Mouse (Mus musculus) cortical plate, adult 2 months (tissue): ENCODE measurements around the gene Tcap. TPM values are rescaled to one million over a fixed set of nuclear protein-coding genes. Genes with fewer than 3 reads are reported as not detected.

Experiments used
- H3K27ac ChIP-seq: fragments of 200-500 bp; 2 replicates; pipeline ENCODE4 v1.5.1; 2012; ENCODE audit warnings: low read length, control low read depth, inconsistent platforms; ENCODE audit not compliant: insufficient read depth
- H3K4me1 ChIP-seq: fragments of 200-500 bp; 2 replicates; pipeline ENCODE4 v1.6.1; 2011; ENCODE audit warnings: low read length; ENCODE audit not compliant: control insufficient read depth, insufficient read depth
- H3K4me3 ChIP-seq: fragments of 200-500 bp; 2 replicates; pipeline ENCODE4 v1.5.1; 2011; ENCODE audit warnings: mild to moderate bottlenecking, low read length, control low read depth; ENCODE audit not compliant: insufficient read depth
- CTCF ChIP-seq: fragments of 200-500 bp; IDR thresholded peaks from 2 replicates; pipeline ENCODE4 v1.5.1; 2011; ENCODE audit warnings: mild to moderate bottlenecking, control low read depth, low read length; ENCODE audit not compliant: insufficient read depth; ENCODE audit errors: extremely low read depth
- POLR2A ChIP-seq: fragments of 200-500 bp; IDR thresholded peaks from 2 replicates; pipeline ENCODE4 v1.6.1; 2011; ENCODE audit warnings: mild to moderate bottlenecking, low read length, control low read depth; ENCODE audit not compliant: insufficient read depth; ENCODE audit errors: extremely low read depth
- polyA plus RNA-seq: library from polyadenylated mRNA; depleted of rRNA; stranded (reverse); fragments of >200 nt; gene quantifications from 2 replicates; pipeline ENCODE4 v1.2.3, GENCODE M21; 2012

Gene Tcap
- polyA plus RNA-seq, 1 experiment: 17.7 TPM

DNA sequence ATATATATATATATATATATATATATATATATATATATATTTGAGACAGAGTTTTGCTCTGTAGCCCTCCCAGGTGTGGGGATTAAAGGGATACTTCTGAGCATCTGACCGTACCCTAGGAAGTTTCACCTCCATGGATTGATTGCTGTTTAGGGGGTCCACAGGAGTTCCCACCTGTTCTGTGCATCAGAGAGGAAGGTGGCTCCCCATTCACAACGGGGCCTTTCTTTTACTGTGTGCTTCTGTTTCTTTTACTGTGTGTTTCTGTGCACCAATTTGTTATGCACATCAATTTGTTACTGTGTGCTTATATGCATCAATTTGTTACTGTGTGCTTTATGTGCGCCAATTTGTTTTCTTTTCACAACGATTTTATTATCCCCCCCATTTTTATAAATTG is 42.4 kb upstream of the Tcap start:
- Histone ChIP-seq H3K4me1 (no peaks in the 10 kb centered on the region; the same call in 1 of the 2 replicates), H3K4me3 (no peak overlapping the region), H3K27ac (no peak overlapping the region)
- TF ChIP-seq POLR2A (no peak), CTCF (no peak)

GRCm38 (mm10) chr11:98342000-98342945 is 41.3 kb upstream of the Tcap start:
- H3K27ac ChIP-seq: no peak overlapping the region
- peak overlapping the region; percentile 15 for H3K4me3 ChIP-seq
- H3K4me1 ChIP-seq: peaks cover 3% of the 10 kb centered on the region; the same call in 1 of the 2 replicates
- peak; percentile 100 for TF ChIP-seq CTCF
- TF ChIP-seq POLR2A: no peak

DNA sequence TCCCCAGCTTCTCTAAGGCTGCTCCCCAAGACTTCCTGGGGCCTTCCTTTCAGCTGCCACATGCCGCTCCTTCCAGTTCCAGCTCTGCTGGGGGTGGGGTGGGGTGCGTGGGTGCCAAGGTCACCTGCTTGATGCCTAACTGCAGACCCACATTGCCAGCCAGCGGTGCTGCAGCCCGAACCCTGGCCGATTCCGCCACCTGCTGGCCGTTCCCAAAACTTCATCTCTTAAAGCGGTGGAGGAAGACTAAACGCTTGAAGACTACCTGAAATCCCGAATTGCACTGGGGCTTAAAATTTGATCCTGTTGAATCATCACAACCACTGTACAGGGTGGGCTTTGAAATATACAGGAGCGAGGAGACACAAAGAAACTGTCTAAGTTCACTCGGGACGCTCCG is 38.4 kb upstream of the Tcap start:
- peaks cover 5% of the 10 kb centered on the region for H3K4me1 ChIP-seq
- H3K27ac ChIP-seq: no peak overlapping the region
- TF ChIP-seq POLR2A: no peak
- TF ChIP-seq CTCF: peak; percentile 76
- no peak overlapping the region for H3K4me3 ChIP-seq

GRCm38 (mm10) chr11:98346168-98346567 is 37.4 kb upstream of the Tcap start:
- Histone ChIP-seq H3K4me1 (peaks cover 5% of the 10 kb centered on the region), H3K4me3 (no peak overlapping the region), H3K27ac (no peak overlapping the region)
- TF ChIP-seq CTCF: no peak
- TF ChIP-seq POLR2A: no peak

DNA sequence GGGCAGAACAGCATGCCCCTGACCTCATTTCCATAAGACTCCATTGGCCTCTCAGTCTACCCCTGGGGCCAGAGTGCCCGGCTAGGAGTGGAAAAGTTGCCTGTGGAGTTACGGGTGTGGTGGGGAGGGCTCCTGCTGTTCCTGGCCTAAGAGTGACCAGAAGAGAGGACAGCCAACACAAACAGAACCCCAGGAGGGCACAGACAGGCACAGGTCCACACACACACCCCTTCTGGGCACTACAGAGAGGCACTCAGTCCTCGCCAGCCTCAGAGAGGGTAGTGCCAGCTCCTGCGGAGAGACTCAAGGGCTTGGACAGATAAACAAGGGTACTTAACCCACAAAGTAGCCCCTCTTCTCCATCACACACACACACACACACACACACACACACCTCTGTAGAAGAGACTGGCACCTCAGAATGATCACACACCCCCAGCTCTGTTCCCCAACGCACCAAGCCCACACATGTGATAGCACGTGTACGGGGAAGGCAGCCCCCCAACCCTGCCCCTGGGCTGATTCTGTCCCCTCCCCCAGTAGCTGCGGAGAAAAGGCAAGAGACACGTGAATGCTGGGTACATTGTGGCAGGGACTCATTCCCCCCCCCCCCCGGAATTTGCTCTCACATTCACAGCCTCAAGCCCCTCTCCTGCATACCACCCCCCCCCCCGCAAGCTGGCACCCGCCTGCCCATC is 36.1 kb upstream of the Tcap start:
- no peak for TF ChIP-seq CTCF
- TF ChIP-seq POLR2A: no peak
- Histone ChIP-seq H3K27ac (peak overlapping the region; percentile 78; the same call in 1 of the 2 replicates), H3K4me3 (peak overlapping the region; percentile 96), H3K4me1 (peaks cover 5% of the 10 kb centered on the region)

DNA sequence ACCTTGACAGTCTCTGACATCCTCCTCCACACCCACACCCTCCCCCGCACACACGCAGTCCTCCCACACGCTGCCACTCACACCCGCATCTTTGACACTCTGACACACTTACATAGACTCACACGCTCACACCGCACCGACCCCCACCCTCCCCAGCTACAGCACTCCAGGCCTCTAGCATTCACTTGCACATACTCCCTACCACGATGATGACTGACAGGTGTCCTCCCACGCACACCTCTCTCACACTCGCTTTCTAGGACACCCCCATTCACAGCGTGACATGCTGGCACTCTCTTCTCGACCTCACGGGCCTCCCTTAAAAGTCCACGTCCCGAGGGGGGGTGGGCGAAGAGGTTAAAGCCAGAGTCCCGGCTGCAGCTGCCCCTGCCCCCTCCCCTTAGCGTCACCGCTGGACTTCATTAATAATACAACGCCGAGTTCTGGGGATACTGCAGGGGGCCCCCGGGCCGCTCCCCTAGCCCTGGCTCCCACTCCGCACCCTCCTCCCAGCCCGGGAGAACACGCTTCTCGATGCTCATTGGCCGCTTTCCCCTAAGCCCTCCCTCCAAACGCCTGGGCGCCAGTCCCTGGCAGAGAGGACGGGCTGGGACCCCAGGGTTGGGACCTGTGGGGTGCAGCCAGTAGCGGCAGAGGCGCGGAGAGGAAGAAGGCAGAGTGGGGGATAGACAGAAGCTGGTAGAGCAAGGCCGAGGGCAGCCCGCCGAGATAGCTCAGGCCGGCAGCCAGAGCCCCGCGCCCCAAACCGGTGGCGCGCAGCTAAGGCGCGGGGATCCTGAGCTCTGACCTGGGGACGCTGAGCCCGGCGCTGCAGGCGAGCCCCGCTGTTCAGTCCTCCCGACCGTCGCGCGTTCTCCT is 35.3 kb upstream of the Tcap start, which contains the start of gene Ppp1r1b:
TSS of gene Ppp1r1b (plus strand) at position 322 of the 879 bp plus-strand sequence.
- peaks cover 5% of the 10 kb centered on the region; the same call in 1 of the 2 replicates for H3K4me1 ChIP-seq
- TF ChIP-seq CTCF (no peak), POLR2A (no peak)
- H3K4me3 ChIP-seq: peak within 1 kb of the TSS; percentile 96
- peak within 1 kb of the TSS; percentile 78 for H3K27ac ChIP-seq

- Histone ChIP-seq H3K4me1 (peaks cover 5% of the 10 kb centered on the region; the same call in 1 of the 2 replicates), H3K27ac (0 out of 2 replicates have a peak overlapping the region, but pooled peaks have one; percentile 47), H3K4me3 (peak overlapping the region; percentile 96)
- TF ChIP-seq POLR2A (no peak), CTCF (no peak)
These were observed 34.3 kb upstream of the Tcap start for GRCm38 (mm10) chr11:98349308-98349707.

DNA sequence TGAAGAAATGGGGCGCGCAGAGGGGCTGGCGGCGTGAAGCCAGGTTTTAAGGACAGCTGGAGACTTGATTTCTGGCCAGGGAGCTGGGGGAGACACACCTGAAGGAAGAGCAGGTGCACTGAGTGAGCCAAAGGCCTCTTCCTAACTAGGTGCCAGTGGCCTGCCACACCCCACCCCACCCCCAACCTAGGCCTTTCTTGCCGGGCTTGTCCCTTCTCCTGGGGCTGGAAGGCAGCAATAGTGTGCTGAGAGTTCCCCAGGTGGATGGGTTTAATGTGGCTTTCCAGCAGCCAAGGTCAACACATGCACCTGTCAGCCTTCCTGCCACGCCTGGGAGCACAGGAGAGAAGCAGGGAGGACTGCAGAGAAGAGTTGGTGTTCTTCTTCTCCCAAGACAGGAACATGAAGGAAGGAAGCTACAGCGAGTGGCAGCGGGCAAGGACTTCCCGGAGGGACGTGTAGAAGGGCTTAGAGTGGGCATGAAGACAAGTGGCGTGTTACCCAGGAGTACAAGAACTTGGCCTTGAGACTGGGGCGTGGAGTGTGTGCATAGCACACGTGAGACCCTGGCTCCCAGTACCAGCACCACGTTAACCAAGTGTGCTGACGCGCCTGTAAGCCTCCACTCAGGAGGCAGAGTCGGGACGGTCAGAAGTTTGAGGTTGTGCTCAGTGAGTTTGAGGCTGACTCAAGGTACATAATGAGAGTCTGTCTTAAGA is 31.2 kb upstream of the Tcap start:
- Histone ChIP-seq H3K27ac (no peak overlapping the region), H3K4me3 (no peak overlapping the region), H3K4me1 (peaks cover 3% of the 10 kb centered on the region; the same call in 1 of the 2 replicates)
- TF ChIP-seq POLR2A (no peak), CTCF (no peak)

GRCm38 (mm10) chr11:98353651-98354211 is 29.9 kb upstream of the Tcap start:
- Histone ChIP-seq H3K4me3 (no peak overlapping the region), H3K4me1 (peaks cover 3% of the 10 kb centered on the region; the same call in 1 of the 2 replicates), H3K27ac (peak overlapping the region; percentile 72)
- TF ChIP-seq POLR2A: no peak
- TF ChIP-seq CTCF: no peak
